Mouse (Mus musculus) hindbrain, embryonic 16.5 days (tissue): ENCODE data around the gene Dnm3. TPM values are rescaled to one million over a fixed set of nuclear protein-coding genes. Genes with fewer than 3 reads are reported as not detected.

Source experiments
- ATAC-seq: fragments of 200-750 bp; cut with Nextera tagmentation; 2 replicates; pipeline ENCODE4 v1.8.0; 2017; ENCODE audit warnings: moderate TSS enrichment, moderate library complexity
- H3K27ac ChIP-seq: fragments of 300-500 bp; sonication (generic); 2 replicates; pipeline ENCODE4 v1.5.1; 2014; ENCODE audit warnings: low read depth, mild to moderate bottlenecking, control low read depth, low read length, moderate library complexity
- H3K27me3 ChIP-seq: fragments of 300-500 bp; sonication (generic); replicated peaks from 2 replicates; pipeline ENCODE4 v1.6.1; 2014; ENCODE audit warnings: low read length; ENCODE audit not compliant: control insufficient read depth, insufficient read depth
- H3K36me3 ChIP-seq: fragments of 300-500 bp; sonication (generic); 2 replicates; pipeline ENCODE4 v1.6.1; 2014; ENCODE audit warnings: mild to moderate bottlenecking, low read length, moderate library complexity, mixed read lengths; ENCODE audit not compliant: control insufficient read depth, insufficient read depth
- H3K4me1 ChIP-seq: fragments of 300-500 bp; sonication (generic); 2 replicates; pipeline ENCODE4 v1.6.1; 2014; ENCODE audit warnings: low read depth, low read length; ENCODE audit not compliant: control insufficient read depth, insufficient read depth
- H3K4me2 ChIP-seq: fragments of 300-500 bp; sonication (generic); 2 replicates; pipeline ENCODE4 v1.6.1; 2014; ENCODE audit warnings: mild to moderate bottlenecking, low read length, control low read depth, moderate library complexity
- H3K4me3 ChIP-seq: fragments of 300-500 bp; sonication (generic); 2 replicates; pipeline ENCODE4 v1.5.1; 2014; ENCODE audit warnings: mild to moderate bottlenecking, low read length, control low read depth, moderate library complexity
- H3K9ac ChIP-seq: fragments of 300-500 bp; sonication (generic); 2 replicates; pipeline ENCODE4 v1.6.1; 2014; ENCODE audit warnings: low read depth, mild to moderate bottlenecking, control low read depth, low read length, moderate library complexity
- H3K9me3 ChIP-seq: fragments of 300-500 bp; sonication (generic); 2 replicates; pipeline ENCODE4 v1.6.1; 2014; ENCODE audit warnings: mild to moderate bottlenecking, low read length, moderate library complexity; ENCODE audit not compliant: control insufficient read depth
- WGBS: fragments of 180-500 bp; shearing (Covaris S2); extraction: QIAGEN DNeasy Blood & Tissue Kit; methylation state at CpG from one replicate; pipeline ENCODE4 v1.1.7; 2014; 5-methylcytosine and 5-hydroxymethylcytosine counted together
- polyA plus RNA-seq: library from polyadenylated mRNA; unstranded; fragments of >200 nt; fragmentation: Nextera tagmentation; extraction: Ambion mirVana; gene quantifications from 2 replicates; pipeline ENCODE4 v1.2.1, GENCODE M21; 2015

Gene Dnm3
- polyA plus RNA-seq, 1 experiment from 2014 or later = 57.1 TPM

DNA sequence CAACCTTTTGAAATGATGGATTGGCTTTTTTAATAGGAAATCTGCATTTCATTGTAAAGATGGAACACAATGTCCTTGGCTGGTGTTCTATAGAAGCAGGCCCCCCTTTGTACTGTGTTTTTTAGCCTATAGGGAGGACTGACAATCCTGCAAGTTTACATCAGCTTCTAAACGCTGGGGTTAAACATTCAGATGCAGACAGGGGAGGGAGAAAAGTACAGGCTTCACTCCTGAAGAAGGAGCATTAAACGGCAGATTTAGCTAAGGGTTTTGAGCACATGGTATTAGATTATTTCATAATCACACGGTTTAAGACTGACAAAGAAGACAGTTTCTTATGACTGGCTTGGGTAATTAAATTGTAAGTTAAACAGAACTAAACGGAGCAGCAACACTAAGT is 341.5 kb downstream of the Dnm3 start:
- Histone ChIP-seq H3K27ac (no peak overlapping the region; the same call in 1 of the 2 replicates), H3K9ac (no peak overlapping the region), H3K27me3 (no peaks in the 10 kb centered on the region), H3K4me1 (0 out of 2 replicates have a peak, but pooled peaks cover 3% of the 10 kb centered on the region), H3K36me3 (no peaks in the 10 kb centered on the region), H3K4me2 (no peak overlapping the region), H3K4me3 (no peak overlapping the region), H3K9me3 (no peaks in the 10 kb centered on the region)
- 0 out of 2 replicates have a peak, but pooled peaks have one; percentile 27 for ATAC-seq
- 26% methylated on average over 4 of the region's 4 CpGs for WGBS

- no peak overlapping the region for H3K4me2 ChIP-seq
- H3K27me3 ChIP-seq = no peaks in the 10 kb centered on the region
- H3K4me1 ChIP-seq = 0 out of 2 replicates have a peak, but pooled peaks cover 3% of the 10 kb centered on the region
- no peak overlapping the region; the same call in 1 of the 2 replicates for H3K27ac ChIP-seq
- 51% methylated on average over 11 of the region's 11 CpGs for WGBS
- no peak overlapping the region for H3K4me3 ChIP-seq
- H3K36me3 ChIP-seq = no peaks in the 10 kb centered on the region
- no peaks in the 10 kb centered on the region for H3K9me3 ChIP-seq
- H3K9ac ChIP-seq = no peak overlapping the region
- no peak for ATAC-seq
Measured at GRCm38 (mm10) chr1:162135451-162136213, 342.2 kb downstream of the Dnm3 start.

DNA sequence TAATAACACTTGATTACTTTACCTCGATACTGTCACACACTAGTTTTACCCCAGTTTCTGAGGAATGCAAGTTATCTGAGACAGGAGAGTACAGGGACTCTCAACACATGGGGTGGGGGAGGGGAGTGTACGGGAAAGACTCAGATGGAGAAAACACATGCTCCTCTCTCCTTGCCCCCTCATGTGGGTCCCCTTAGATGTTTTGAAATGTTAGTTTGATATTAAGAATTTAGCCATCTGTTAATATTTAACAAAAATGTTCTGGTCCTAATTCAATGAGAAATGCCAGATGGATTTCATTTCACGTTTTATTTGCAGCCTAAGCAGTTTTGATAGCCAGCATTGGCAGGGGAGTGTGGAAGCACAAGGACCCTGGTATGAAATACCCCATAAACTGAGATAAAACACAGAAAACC is 343.2 kb downstream of the Dnm3 start:
- Histone ChIP-seq H3K36me3 (no peaks in the 10 kb centered on the region), H3K9me3 (no peaks in the 10 kb centered on the region), H3K9ac (no peak overlapping the region), H3K27ac (no peak overlapping the region), H3K4me2 (no peak overlapping the region), H3K4me1 (0 out of 2 replicates have a peak, but pooled peaks cover 3% of the 10 kb centered on the region), H3K4me3 (no peak overlapping the region), H3K27me3 (no peaks in the 10 kb centered on the region)
- ATAC-seq = no peak
- 80% methylated on average over 3 of the region's 3 CpGs for WGBS

DNA sequence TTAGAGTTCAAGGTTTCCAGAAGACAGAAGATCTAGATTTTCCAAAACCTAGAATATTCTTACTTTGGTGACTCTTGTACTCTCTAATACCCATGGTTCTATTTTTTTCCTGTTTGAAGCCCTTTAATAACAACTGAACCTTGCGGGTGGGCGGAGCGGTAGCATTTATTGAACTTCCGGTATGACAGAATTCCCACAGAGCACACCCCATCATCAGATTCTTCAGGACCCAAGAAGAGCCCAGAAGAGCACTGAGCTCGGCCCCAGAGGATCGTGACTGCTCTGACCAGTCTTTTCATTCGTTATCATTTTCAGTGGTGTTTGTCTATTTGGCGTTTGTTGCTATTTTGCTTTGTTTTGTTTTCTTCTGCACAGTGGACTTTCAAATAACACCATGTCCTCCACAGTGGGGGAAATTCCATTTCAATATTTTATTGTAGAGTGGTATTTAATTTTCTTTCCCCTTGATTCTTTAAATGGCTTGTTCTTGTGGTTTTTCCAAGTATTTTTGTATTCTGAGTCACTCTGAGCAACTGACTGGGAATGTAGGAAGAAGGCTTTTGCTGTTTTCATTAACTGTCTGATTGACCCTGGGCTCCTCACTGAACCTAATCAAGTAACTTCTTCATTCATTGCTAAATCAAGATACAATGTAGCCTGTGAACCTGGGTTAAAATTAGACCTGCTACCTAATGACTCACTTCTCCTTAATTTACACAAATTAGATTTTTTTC is 344.8 kb downstream of the Dnm3 start:
- WGBS = 90% methylated on average over 8 of the region's 8 CpGs
- Histone ChIP-seq H3K27ac (no peak overlapping the region), H3K9me3 (no peaks in the 10 kb centered on the region), H3K9ac (no peak overlapping the region), H3K4me2 (no peak overlapping the region), H3K4me1 (0 out of 2 replicates have a peak, but pooled peaks cover 3% of the 10 kb centered on the region), H3K27me3 (no peaks in the 10 kb centered on the region), H3K4me3 (no peak overlapping the region), H3K36me3 (no peaks in the 10 kb centered on the region)
- no peak for ATAC-seq

DNA sequence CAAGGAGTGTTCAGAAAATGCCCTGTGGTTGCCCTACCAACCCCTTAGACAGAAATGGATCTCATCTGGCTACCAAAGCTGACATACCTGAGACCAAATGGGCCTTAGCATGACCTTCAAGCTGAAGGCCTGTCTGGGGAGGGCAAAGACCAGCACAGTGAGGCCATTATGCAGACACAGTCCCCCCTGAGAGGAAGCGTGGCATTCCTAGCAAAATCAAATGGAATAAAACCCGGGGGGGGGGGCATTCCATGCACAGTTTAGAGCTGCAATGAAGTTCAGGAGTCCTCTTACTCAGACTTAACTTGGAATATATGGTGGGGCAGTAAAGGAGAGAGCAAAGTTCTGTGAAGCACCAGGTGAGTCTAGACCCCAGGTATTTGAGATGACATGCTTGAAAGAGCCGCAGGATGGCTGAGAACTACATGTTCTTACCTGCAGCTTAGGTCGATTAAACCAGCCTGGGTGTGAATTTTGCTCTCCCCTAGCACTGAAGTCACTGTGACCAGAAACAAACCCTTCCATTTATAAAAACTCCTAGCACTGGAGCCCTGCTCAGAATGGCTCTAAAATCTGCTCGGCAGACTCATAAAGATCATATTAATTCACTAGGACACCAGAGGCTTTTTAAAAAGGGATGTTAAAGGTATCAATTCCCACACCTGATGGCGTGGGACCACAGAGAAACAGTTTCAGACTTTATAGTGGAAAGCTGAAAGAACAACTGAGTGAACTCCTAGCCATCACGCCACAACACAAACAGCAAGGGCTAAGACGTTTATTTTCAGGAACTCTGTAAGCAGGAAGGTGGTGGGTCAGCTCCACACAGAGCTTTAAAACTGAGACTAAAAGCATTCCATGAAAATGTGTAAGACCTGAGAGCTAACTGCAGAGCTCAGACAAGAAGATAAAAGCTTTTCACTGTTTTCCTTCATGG is 350.7 kb downstream of the Dnm3 start:
- no peaks in the 10 kb centered on the region for H3K36me3 ChIP-seq
- no peaks in the 10 kb centered on the region for H3K9me3 ChIP-seq
- H3K9ac ChIP-seq = no peak overlapping the region
- WGBS = 78% methylated on average over 8 of the region's 8 CpGs
- H3K27ac ChIP-seq = no peak overlapping the region
- no peak overlapping the region for H3K4me2 ChIP-seq
- H3K27me3 ChIP-seq = no peaks in the 10 kb centered on the region
- H3K4me1 ChIP-seq = no peaks in the 10 kb centered on the region
- ATAC-seq = no peak
- H3K4me3 ChIP-seq = no peak overlapping the region

DNA sequence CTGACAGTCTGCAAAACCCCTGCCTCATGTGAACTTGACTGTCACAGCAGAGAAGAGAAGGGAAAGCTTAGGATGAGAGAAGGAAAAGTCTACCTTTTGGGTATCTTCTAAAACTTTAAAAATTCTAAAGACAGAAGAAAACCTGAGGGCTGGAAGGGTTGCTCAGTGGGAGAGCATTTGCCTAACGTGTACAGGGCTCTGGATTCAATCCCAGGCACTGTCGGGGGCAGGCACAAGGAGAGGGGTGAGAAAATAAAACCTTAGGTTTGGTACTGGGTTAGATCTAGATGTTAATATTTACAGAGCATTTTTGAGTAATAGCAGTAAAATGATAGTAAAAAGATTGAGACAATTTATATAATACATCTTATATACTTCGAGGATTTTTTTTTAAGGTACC is 353.4 kb downstream of the Dnm3 start:
- H3K9me3 ChIP-seq = no peaks in the 10 kb centered on the region
- no peak overlapping the region for H3K4me2 ChIP-seq
- H3K27ac ChIP-seq = no peak overlapping the region
- ATAC-seq = no peak
- H3K9ac ChIP-seq = no peak overlapping the region
- no peaks in the 10 kb centered on the region for H3K27me3 ChIP-seq
- H3K36me3 ChIP-seq = no peaks in the 10 kb centered on the region
- WGBS = 70% methylated on average over 3 of the region's 3 CpGs
- H3K4me3 ChIP-seq = no peak overlapping the region
- no peaks in the 10 kb centered on the region for H3K4me1 ChIP-seq

- no peak overlapping the region for H3K4me3 ChIP-seq
- no peak overlapping the region for H3K9ac ChIP-seq
- no peak overlapping the region for H3K27ac ChIP-seq
- H3K4me2 ChIP-seq = no peak overlapping the region
- no peaks in the 10 kb centered on the region for H3K4me1 ChIP-seq
- H3K27me3 ChIP-seq = no peaks in the 10 kb centered on the region
- no peaks in the 10 kb centered on the region for H3K36me3 ChIP-seq
- H3K9me3 ChIP-seq = no peaks in the 10 kb centered on the region
- ATAC-seq = no peak
- 53% methylated on average over 7 of the region's 7 CpGs for WGBS
Measured at GRCm38 (mm10) chr1:162121441-162122200, 356.2 kb downstream of the Dnm3 start.

DNA sequence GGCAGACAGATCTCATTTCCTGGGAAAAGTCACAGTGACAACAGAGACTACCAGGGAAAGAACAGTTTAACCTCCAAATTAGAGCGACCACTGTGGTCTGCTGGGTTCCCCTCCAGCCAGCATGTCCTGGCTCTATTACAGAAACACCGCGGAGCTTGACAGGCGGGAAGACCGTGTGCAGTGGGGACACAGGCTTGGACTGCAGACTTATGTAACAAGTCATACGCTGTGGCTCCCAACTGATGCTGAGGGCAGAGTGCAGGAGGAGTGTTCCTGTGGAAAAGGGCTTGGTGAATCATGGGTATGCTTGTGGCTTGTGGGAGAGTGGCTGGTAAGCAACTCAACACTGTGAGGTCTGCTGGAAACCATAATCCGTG is 368.4 kb downstream of the Dnm3 start:
- Histone ChIP-seq H3K27ac (no peak overlapping the region), H3K9me3 (no peaks in the 10 kb centered on the region)
- peak; percentile 60 for ATAC-seq

More for the DNA sequence above, 368.4 kb downstream of the Dnm3 start:
- 60% methylated on average over 7 of the region's 7 CpGs for WGBS
- H3K4me2 ChIP-seq = no peak overlapping the region
- no peak overlapping the region for H3K4me3 ChIP-seq
- no peak overlapping the region for H3K9ac ChIP-seq
- H3K27me3 ChIP-seq = no peaks in the 10 kb centered on the region
- no peaks in the 10 kb centered on the region for H3K36me3 ChIP-seq
- peaks cover 8% of the 10 kb centered on the region for H3K4me1 ChIP-seq
